8 mouse cellular contexts compared by ENCODE assay signal in genomic region chr2:18897742-18898256, GRCm38 (mm10).
DNase-seq lines count a peak whose midpoint lies in the region; ATAC-seq lines count a peak whose summit lies in the region.

No protein-coding gene starts in this region.

- no peak overlapping the region for H3K4me3 ChIP-seq in heart, embryonic 10.5 days
- H3K4me3 ChIP-seq in liver, embryonic 13.5 days (replicated peaks): no peak overlapping the region
- no peak overlapping the region for H3K4me3 ChIP-seq in stomach, embryonic 16.5 days (replicated peaks; ENCODE audit: low read length)

- H3K27ac ChIP-seq in heart, embryonic 10.5 days: peak overlapping the region; percentile 64; the same call in 1 of the 2 replicates
- peak overlapping the region; percentile 53 for H3K27ac ChIP-seq in liver, embryonic 13.5 days
- peak overlapping the region; percentile 40 for H3K27ac ChIP-seq in stomach, embryonic 16.5 days (ENCODE audit: low read length)

- H3K27me3 ChIP-seq in heart, embryonic 10.5 days (ENCODE audit: insufficient read depth, poor library complexity, severe bottlenecking): no peaks in the 10 kb centered on the region
- no peaks in the 10 kb centered on the region for H3K27me3 ChIP-seq in liver, embryonic 13.5 days
- no peaks in the 10 kb centered on the region for H3K27me3 ChIP-seq in stomach, embryonic 16.5 days (ENCODE audit: control insufficient read depth, insufficient read depth, low read length)

- peak overlapping the region; percentile 13; the same call in 1 of the 2 replicates for H3K4me2 ChIP-seq in liver, embryonic 13.5 days
- no peak overlapping the region; the same call in 1 of the 2 replicates for H3K4me2 ChIP-seq in stomach, embryonic 16.5 days (ENCODE audit: low read depth, low read length)

- H3K4me1 ChIP-seq in heart, embryonic 10.5 days: peaks cover 16% of the 10 kb centered on the region
- peaks cover 44% of the 10 kb centered on the region for H3K4me1 ChIP-seq in liver, embryonic 13.5 days (replicated peaks)
- H3K4me1 ChIP-seq in stomach, embryonic 16.5 days (ENCODE audit: control insufficient read depth, insufficient read depth, low read length): peaks cover 15% of the 10 kb centered on the region; the same call in 1 of the 2 replicates

- peaks cover 11% of the 10 kb centered on the region; the same call in 1 of the 2 replicates for H3K36me3 ChIP-seq in heart, embryonic 10.5 days
- H3K36me3 ChIP-seq in liver, embryonic 13.5 days: peaks cover 23% of the 10 kb centered on the region
- no peaks in the 10 kb centered on the region for H3K36me3 ChIP-seq in stomach, embryonic 16.5 days (ENCODE audit: control insufficient read depth, insufficient read depth, low read length)

- H3K9me3 ChIP-seq in heart, embryonic 10.5 days: no peaks in the 10 kb centered on the region
- no peaks in the 10 kb centered on the region for H3K9me3 ChIP-seq in liver, embryonic 13.5 days (replicated peaks)
- no peaks in the 10 kb centered on the region for H3K9me3 ChIP-seq in stomach, embryonic 16.5 days (replicated peaks; ENCODE audit: control insufficient read depth, low read length)

- WGBS in heart, embryonic 10.5 days: 26% methylated on average over 10 of the region's 10 CpGs
- WGBS in liver, embryonic 13.5 days (ENCODE audit: insufficient replicate concordance): 11% methylated on average over 10 of the region's 10 CpGs
- 34% methylated on average over 10 of the region's 10 CpGs for WGBS in stomach, embryonic 16.5 days

- no peak overlapping the region for H3K9ac ChIP-seq in liver, embryonic 13.5 days
- no peak overlapping the region for H3K9ac ChIP-seq in stomach, embryonic 16.5 days (ENCODE audit: low read length)

- DNase-seq in spleen, adult 12 weeks (ENCODE audit: low spot score): peak; percentile 21
- no peak for DNase-seq in spleen, postnatal 14 days (ENCODE audit: low spot score in 2 of 2)
- no peak for DNase-seq in heart, embryonic 10.5 days (ENCODE audit: low spot score)
- DNase-seq in liver, embryonic 13.5 days: peak; percentile 22
- no peak for DNase-seq in urinary bladder, postnatal 36 days (ENCODE audit: low spot score in 2 of 2)
- no peak for DNase-seq in urinary bladder, postnatal 14 days (ENCODE audit: low spot score)
- no peak for DNase-seq in Muller cell, postnatal 12 days (ENCODE audit: inconsistent ontology term)

- peak; percentile 53 for ATAC-seq in liver, embryonic 13.5 days (ENCODE audit: low read depth)
- no peak for ATAC-seq in stomach, embryonic 16.5 days (ENCODE audit: insufficient read depth, low FRiP score)

Comparison
In these comparisons a context has a peak if more than half of its experiments do, and no peak if none do; other contexts are left out.
1. DNase-seq: peak in spleen, adult 12 weeks (single experiment) and liver, embryonic 13.5 days (single experiment); none in spleen, postnatal 14 days (0 of 2), heart, embryonic 10.5 days (single experiment), urinary bladder, postnatal 36 days (0 of 2), urinary bladder, postnatal 14 days (single experiment) and Muller cell, postnatal 12 days (single experiment).
2. Peak in every context shown above with its lines, with median percentiles within 50 percentile points of each other: H3K27ac ChIP-seq.